Mouse (Mus musculus) left cerebral cortex, postnatal 4 days (tissue): ENCODE measurements around the gene Fgf3. TPM values are rescaled to one million over a fixed set of nuclear protein-coding genes. Genes with fewer than 3 reads are reported as not detected.

Experiments used
- total RNA-seq, 2 experiments: library from RNA; stranded (reverse); gene quantifications; 2 replicates each; pipeline ENCODE4 v1.2.3; 2021

Gene Fgf3
- total RNA-seq, 2 experiments from 2014 or later = 0.44 to 0.72 TPM

Other genes with a start within 250 kb of the Fgf3 start
- 1 to 10 TPM; 5.3 to 7.6 TPM for gene Ano1, start 86.1 kb upstream of the Fgf3 start, total RNA-seq
- not detected for gene Fgf4, start 9.3 kb downstream of the Fgf3 start, total RNA-seq
- gene Fgf15, start 58.4 kb downstream of the Fgf3 start, total RNA-seq = under 1 TPM; 0.26 to 0.62 TPM
- gene LTO1, start 77.0 kb downstream of the Fgf3 start, total RNA-seq = 10 to 100 TPM; 33.5 to 36.0 TPM
- 10 to 100 TPM; 27.5 to 30.5 TPM for gene Ccnd1, start 101.8 kb downstream of the Fgf3 start, total RNA-seq